ENCODE assay signal across 9 mouse cellular contexts in the genomic region with DNA sequence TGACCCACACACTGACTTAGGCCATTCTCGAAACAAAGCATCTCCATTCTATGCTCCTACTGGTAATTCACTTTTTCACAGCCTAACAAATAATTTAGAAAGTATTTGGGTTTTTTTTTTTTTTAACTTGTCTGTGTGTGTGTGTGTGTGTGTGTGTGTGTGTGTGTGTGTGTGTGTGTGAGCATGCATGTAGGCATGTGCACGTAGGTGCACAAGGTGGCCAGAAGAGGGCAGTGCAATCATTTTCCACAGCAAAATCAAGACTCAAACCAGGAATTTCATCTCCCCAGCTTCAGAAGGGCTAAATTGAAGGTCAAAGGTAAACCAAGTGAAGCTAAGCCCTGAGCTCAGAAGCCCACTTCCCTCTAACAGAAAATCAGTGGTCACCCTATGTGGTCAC. TPM values are rescaled to one million over a fixed set of nuclear protein-coding genes. Genes with fewer than 3 reads are reported as not detected.
DNase-seq lines count a peak whose midpoint lies in the region; ATAC-seq and TF ChIP-seq lines count a peak whose summit lies in the region.
"Had no signal": no experiment of that assay in that cellular context is flagged by ENCODE, and none has a peak within 500 bp of the region (broad histone marks: within the 10 kb centered on the region; RNA-seq: fewer than 3 reads in every experiment).

No protein-coding gene starts in this region.

- no peak overlapping the region for H3K9ac ChIP-seq in hindbrain, embryonic 12.5 days
- no peak overlapping the region for H3K9ac ChIP-seq in hindbrain, embryonic 11.5 days (ENCODE audit: low read depth, low read length)
- H3K9ac ChIP-seq in midbrain, embryonic 11.5 days (ENCODE audit: low read length): no peak overlapping the region
- H3K9ac ChIP-seq in hindbrain, embryonic 15.5 days: no peak overlapping the region
- H3K9ac ChIP-seq in stomach, postnatal 0 days (ENCODE audit: low read length): no peak overlapping the region
- H3K9ac ChIP-seq: liver, embryonic 13.5 days had no signal

- no peak overlapping the region for H3K4me2 ChIP-seq in hindbrain, embryonic 12.5 days (replicated peaks)
- H3K4me2 ChIP-seq in hindbrain, embryonic 11.5 days (replicated peaks; ENCODE audit: low read depth, low read length): no peak overlapping the region
- H3K4me2 ChIP-seq in midbrain, embryonic 11.5 days: no peak overlapping the region
- no peak overlapping the region for H3K4me2 ChIP-seq in hindbrain, embryonic 15.5 days
- no peak overlapping the region for H3K4me2 ChIP-seq in stomach, postnatal 0 days (replicated peaks; ENCODE audit: low read depth)
- H3K4me2 ChIP-seq: liver, embryonic 13.5 days had no signal

- peak overlapping the region; percentile 53; the same call in 1 of the 2 replicates for H3K27ac ChIP-seq in hindbrain, embryonic 12.5 days
- H3K27ac ChIP-seq in hindbrain, embryonic 11.5 days (ENCODE audit: low read depth, low read length): no peak overlapping the region
- H3K27ac ChIP-seq in midbrain, embryonic 10.5 days (replicated peaks): peak overlapping the region; percentile 58
- no peak overlapping the region for H3K27ac ChIP-seq in midbrain, embryonic 11.5 days (ENCODE audit: low read depth, low read length)
- H3K27ac ChIP-seq in hindbrain, embryonic 15.5 days (replicated peaks): peak overlapping the region; percentile 82
- no peak overlapping the region for H3K27ac ChIP-seq in stomach, postnatal 0 days (replicated peaks)
- no peak overlapping the region for H3K27ac ChIP-seq in embryonic facial prominence, embryonic 10.5 days (replicated peaks)
- H3K27ac ChIP-seq: liver, embryonic 13.5 days had no signal

- 96% methylated on average over 2 of the region's 2 CpGs for WGBS in hindbrain, embryonic 12.5 days
- WGBS in hindbrain, embryonic 11.5 days: 95% methylated on average over 2 of the region's 2 CpGs
- WGBS in midbrain, embryonic 10.5 days: 97% methylated on average over 2 of the region's 2 CpGs
- WGBS in midbrain, embryonic 11.5 days: 93% methylated on average over 2 of the region's 2 CpGs
- 100% methylated on average over 2 of the region's 2 CpGs for WGBS in hindbrain, embryonic 15.5 days
- 78% methylated on average over 2 of the region's 2 CpGs for WGBS in stomach, postnatal 0 days
- WGBS in embryonic facial prominence, embryonic 10.5 days: 89% methylated on average over 2 of the region's 2 CpGs

- H3K36me3 ChIP-seq in hindbrain, embryonic 12.5 days: no peaks in the 10 kb centered on the region
- H3K36me3 ChIP-seq in hindbrain, embryonic 11.5 days (ENCODE audit: control insufficient read depth, insufficient read depth, low read length): no peaks in the 10 kb centered on the region
- no peaks in the 10 kb centered on the region for H3K36me3 ChIP-seq in midbrain, embryonic 10.5 days
- no peaks in the 10 kb centered on the region for H3K36me3 ChIP-seq in midbrain, embryonic 11.5 days (ENCODE audit: control insufficient read depth, insufficient read depth, low read length)
- H3K36me3 ChIP-seq in hindbrain, embryonic 15.5 days: no peaks in the 10 kb centered on the region
- no peaks in the 10 kb centered on the region for H3K36me3 ChIP-seq in stomach, postnatal 0 days (ENCODE audit: control insufficient read depth, insufficient read depth, low read length)
- H3K36me3 ChIP-seq in embryonic facial prominence, embryonic 10.5 days (replicated peaks): no peaks in the 10 kb centered on the region
- H3K36me3 ChIP-seq: liver, embryonic 13.5 days had no signal

- no peaks in the 10 kb centered on the region for H3K9me3 ChIP-seq in hindbrain, embryonic 12.5 days (replicated peaks)
- no peaks in the 10 kb centered on the region for H3K9me3 ChIP-seq in hindbrain, embryonic 11.5 days (ENCODE audit: control insufficient read depth, low read length)
- H3K9me3 ChIP-seq in midbrain, embryonic 10.5 days (replicated peaks): no peaks in the 10 kb centered on the region
- no peaks in the 10 kb centered on the region for H3K9me3 ChIP-seq in midbrain, embryonic 11.5 days (ENCODE audit: control insufficient read depth, low read length)
- no peaks in the 10 kb centered on the region for H3K9me3 ChIP-seq in hindbrain, embryonic 15.5 days
- H3K9me3 ChIP-seq in stomach, postnatal 0 days (ENCODE audit: control insufficient read depth, low read length): no peaks in the 10 kb centered on the region
- H3K9me3 ChIP-seq in embryonic facial prominence, embryonic 10.5 days: no peaks in the 10 kb centered on the region
- H3K9me3 ChIP-seq: liver, embryonic 13.5 days had no signal

- no peaks in the 10 kb centered on the region for H3K27me3 ChIP-seq in hindbrain, embryonic 12.5 days
- H3K27me3 ChIP-seq in hindbrain, embryonic 11.5 days (ENCODE audit: control insufficient read depth, insufficient read depth, low read length): no peaks in the 10 kb centered on the region
- H3K27me3 ChIP-seq in midbrain, embryonic 10.5 days (ENCODE audit: low read depth, poor library complexity, severe bottlenecking): no peaks in the 10 kb centered on the region
- H3K27me3 ChIP-seq in midbrain, embryonic 11.5 days (ENCODE audit: control insufficient read depth, insufficient read depth, low read length): no peaks in the 10 kb centered on the region
- no peaks in the 10 kb centered on the region for H3K27me3 ChIP-seq in hindbrain, embryonic 15.5 days
- H3K27me3 ChIP-seq in stomach, postnatal 0 days (ENCODE audit: control insufficient read depth, insufficient read depth, low read length): no peaks in the 10 kb centered on the region
- H3K27me3 ChIP-seq in embryonic facial prominence, embryonic 10.5 days (replicated peaks; ENCODE audit: low read depth, poor library complexity, severe bottlenecking): no peaks in the 10 kb centered on the region
- H3K27me3 ChIP-seq: liver, embryonic 13.5 days had no signal

- TF ChIP-seq CTCF in stomach, postnatal 0 days (IDR thresholded peaks at IDR 0.05; ENCODE audit: low read depth): peak; percentile 50

- no peak for TF ChIP-seq EP300 in stomach, postnatal 0 days (optimal IDR thresholded peaks at IDR 0.05)

- ATAC-seq in hindbrain, embryonic 12.5 days (ENCODE audit: low FRiP score): no peak
- ATAC-seq in hindbrain, embryonic 11.5 days (ENCODE audit: low FRiP score): no peak
- ATAC-seq in midbrain, embryonic 11.5 days (ENCODE audit: low FRiP score): no peak
- no peak for ATAC-seq in hindbrain, embryonic 15.5 days (ENCODE audit: low FRiP score, low read depth)
- no peak for ATAC-seq in stomach, postnatal 0 days (ENCODE audit: low FRiP score, low TSS enrichment)

- no peak overlapping the region for H3K4me3 ChIP-seq in hindbrain, embryonic 12.5 days
- no peak overlapping the region for H3K4me3 ChIP-seq in hindbrain, embryonic 11.5 days (ENCODE audit: low read depth, low read length)
- no peak overlapping the region for H3K4me3 ChIP-seq in midbrain, embryonic 10.5 days
- H3K4me3 ChIP-seq in midbrain, embryonic 11.5 days (ENCODE audit: low read depth, low read length): no peak overlapping the region
- no peak overlapping the region for H3K4me3 ChIP-seq in hindbrain, embryonic 15.5 days
- no peak overlapping the region for H3K4me3 ChIP-seq in stomach, postnatal 0 days (ENCODE audit: low read depth, low read length)
- H3K4me3 ChIP-seq in embryonic facial prominence, embryonic 10.5 days: no peak overlapping the region
- H3K4me3 ChIP-seq: liver, embryonic 13.5 days had no signal

- DNase-seq in hindbrain, embryonic 11.5 days (ENCODE audit: low spot score): no peak
- DNase-seq in midbrain, embryonic 10.5 days (ENCODE audit: low spot score): no peak
- no peak for DNase-seq in midbrain, embryonic 11.5 days (ENCODE audit: low spot score, missing footprints)
- DNase-seq in stomach, postnatal 0 days (ENCODE audit: low spot score): no peak
- DNase-seq in embryonic facial prominence, embryonic 10.5 days (ENCODE audit: low spot score): no peak
- DNase-seq in kidney, postnatal 4 days: no peak
- DNase-seq: liver, embryonic 13.5 days had no signal

- peaks cover 20% of the 10 kb centered on the region for H3K4me1 ChIP-seq in hindbrain, embryonic 12.5 days
- H3K4me1 ChIP-seq in hindbrain, embryonic 11.5 days (replicated peaks; ENCODE audit: control insufficient read depth, insufficient read depth, low read length): peaks cover 3% of the 10 kb centered on the region; the same call in 1 of the 2 replicates
- peaks cover 28% of the 10 kb centered on the region for H3K4me1 ChIP-seq in midbrain, embryonic 10.5 days
- peaks cover 21% of the 10 kb centered on the region for H3K4me1 ChIP-seq in midbrain, embryonic 11.5 days (ENCODE audit: control insufficient read depth, insufficient read depth, low read length)
- H3K4me1 ChIP-seq in hindbrain, embryonic 15.5 days (replicated peaks): peaks cover 25% of the 10 kb centered on the region
- no peaks in the 10 kb centered on the region for H3K4me1 ChIP-seq in stomach, postnatal 0 days (replicated peaks; ENCODE audit: control insufficient read depth, insufficient read depth)
- peaks cover 24% of the 10 kb centered on the region for H3K4me1 ChIP-seq in embryonic facial prominence, embryonic 10.5 days

RNA-seq across cellular contexts. Expression of a gene that starts 27.5 kb away (rescaled TPM):
- 55.7 and 60.4 TPM in 2 replicates for polyA plus RNA-seq in hindbrain, embryonic 12.5 days (2016; fragmentation: Nextera tagmentation; extraction: Ambion mirVana)
- 46.9 and 53.7 TPM in 2 replicates for polyA plus RNA-seq in hindbrain, embryonic 11.5 days (2014; fragmentation: Nextera tagmentation; extraction: Ambion mirVana)
- 34.5 and 41.0 TPM in 2 replicates for polyA plus RNA-seq in midbrain, embryonic 10.5 days (2016; fragmentation: Nextera tagmentation; extraction: Ambion mirVana)
- 62.5 and 63.7 TPM in 2 replicates for polyA plus RNA-seq in midbrain, embryonic 11.5 days (2014; fragmentation: Nextera tagmentation; extraction: Ambion mirVana)
- 53.0 and 53.5 TPM in 2 replicates for polyA plus RNA-seq in hindbrain, embryonic 15.5 days (2015; fragmentation: Nextera tagmentation; extraction: Ambion mirVana)
- polyA plus RNA-seq in stomach, postnatal 0 days (2015; fragmentation: Nextera tagmentation; extraction: Ambion mirVana): 6.6 and 6.8 TPM in 2 replicates
- polyA plus RNA-seq in embryonic facial prominence, embryonic 10.5 days (2016; fragmentation: Nextera tagmentation; extraction: Ambion mirVana): 30.2 and 30.3 TPM in 2 replicates

RNA-seq across cellular contexts. Expression of a gene that starts 54.4 kb away (rescaled TPM):
- polyA plus RNA-seq in hindbrain, embryonic 12.5 days (2016; fragmentation: Nextera tagmentation; extraction: Ambion mirVana): 8.6 and 8.8 TPM in 2 replicates
- polyA plus RNA-seq in hindbrain, embryonic 11.5 days (2014; fragmentation: Nextera tagmentation; extraction: Ambion mirVana): 7.9 and 8.5 TPM in 2 replicates
- polyA plus RNA-seq in midbrain, embryonic 10.5 days (2016; fragmentation: Nextera tagmentation; extraction: Ambion mirVana): 10.2 and 13.3 TPM in 2 replicates
- 7.9 and 8.5 TPM in 2 replicates for polyA plus RNA-seq in midbrain, embryonic 11.5 days (2014; fragmentation: Nextera tagmentation; extraction: Ambion mirVana)
- 6.2 and 7.0 TPM in 2 replicates for polyA plus RNA-seq in hindbrain, embryonic 15.5 days (2015; fragmentation: Nextera tagmentation; extraction: Ambion mirVana)
- 16.2 and 17.4 TPM in 2 replicates for polyA plus RNA-seq in stomach, postnatal 0 days (2015; fragmentation: Nextera tagmentation; extraction: Ambion mirVana)
- 11.2 and 12.1 TPM in 2 replicates for polyA plus RNA-seq in embryonic facial prominence, embryonic 10.5 days (2016; fragmentation: Nextera tagmentation; extraction: Ambion mirVana)

Comparison
In these comparisons a context has a peak if more than half of its experiments do, and no peak if none do; other contexts are left out.
1. H3K27ac ChIP-seq: peak in hindbrain, embryonic 12.5 days (single experiment), midbrain, embryonic 10.5 days (single experiment) and hindbrain, embryonic 15.5 days (single experiment); none in hindbrain, embryonic 11.5 days (single experiment), midbrain, embryonic 11.5 days (single experiment), stomach, postnatal 0 days (single experiment) and embryonic facial prominence, embryonic 10.5 days (single experiment).